Mouse (Mus musculus) ES-E14 (cell line): ENCODE measurements around the gene Lemd1.

ENCODE experiments used
- CHD2 ChIP-seq: IDR thresholded peaks from 2 replicates; pipeline ENCODE4 v1.6.1; 2014; ENCODE audit warnings: mild to moderate bottlenecking, low read depth, low read length, inconsistent platforms
- HCFC1 ChIP-seq: IDR thresholded peaks from 2 replicates; pipeline ENCODE4 v1.6.1; 2012; ENCODE audit warnings: low read length, inconsistent platforms, borderline replicate concordance; ENCODE audit not compliant: insufficient read depth

- TF ChIP-seq HCFC1: no peak
- no peak for TF ChIP-seq CHD2
Measured at GRCm38 (mm10) chr1:132191093-132191785, at the start of gene Lemd1, which contains the start of gene AC124108.1.
